Mouse (Mus musculus) heart, embryonic 14.5 days (tissue): Measurements from ENCODE around the gene Ncdn. TPM values are rescaled to one million over a fixed set of nuclear protein-coding genes. Genes with fewer than 3 reads are reported as not detected.

ENCODE experiments used
- ATAC-seq: fragments of 200-750 bp; cut with Nextera tagmentation; 2 replicates; pipeline ENCODE4 v1.8.0; 2017; ENCODE audit warnings: low read depth, moderate TSS enrichment; ENCODE audit not compliant: insufficient number of reproducible peaks, insufficient read depth, low FRiP score
- H3K27ac ChIP-seq, 2 experiments: fragments of 200-500 bp in 1 of 2; fragments of 300-500 bp in 1 of 2; sonication (generic) in 1 of 2; replicated peaks in 1 of 2; 2 replicates each; pipeline ENCODE4 v1.5.1; 2012 to 2014; ENCODE audit warnings: low read depth in 2 of 2, low read length in 2 of 2, control low read depth in 1 of 2, mild to moderate bottlenecking in 1 of 2, mixed read lengths in 1 of 2; ENCODE audit not compliant: control insufficient read depth in 1 of 2, insufficient read depth in 1 of 2
- H3K27me3 ChIP-seq: fragments of 300-500 bp; sonication (generic); 2 replicates; pipeline ENCODE4 v1.6.1; 2014; ENCODE audit warnings: mild to moderate bottlenecking, low read length, control low read depth; ENCODE audit not compliant: control insufficient read depth, insufficient read depth
- H3K36me3 ChIP-seq: fragments of 300-500 bp; sonication (generic); 2 replicates; pipeline ENCODE4 v1.6.1; 2014; ENCODE audit warnings: mild to moderate bottlenecking, control low read depth, low read length, mixed read lengths; ENCODE audit not compliant: control insufficient read depth, insufficient read depth
- H3K4me1 ChIP-seq, 2 experiments: fragments of 200-500 bp in 1 of 2; fragments of 300-500 bp in 1 of 2; sonication (generic) in 1 of 2; 2 replicates each; pipeline ENCODE4 v1.6.1; 2012 to 2014; ENCODE audit warnings: low read length in 2 of 2, control low read depth in 1 of 2, mixed read lengths in 1 of 2; ENCODE audit not compliant: control insufficient read depth in 2 of 2, insufficient read depth in 2 of 2
- H3K4me2 ChIP-seq: fragments of 300-500 bp; sonication (generic); 2 replicates; pipeline ENCODE4 v1.6.1; 2014; ENCODE audit warnings: mild to moderate bottlenecking, low read length
- H3K4me3 ChIP-seq, 2 experiments: fragments of 200-500 bp in 1 of 2; fragments of 300-500 bp in 1 of 2; sonication (generic) in 1 of 2; 2 replicates each; pipeline ENCODE4 v1.5.1; 2012 to 2014; ENCODE audit warnings: low read length in 2 of 2, mild to moderate bottlenecking in 2 of 2, control low read depth in 1 of 2, low read depth in 1 of 2, moderate library complexity in 1 of 2; ENCODE audit not compliant: control insufficient read depth in 1 of 2, insufficient read depth in 1 of 2
- H3K9ac ChIP-seq: fragments of 300-500 bp; sonication (generic); 2 replicates; pipeline ENCODE4 v1.6.1; 2014; ENCODE audit warnings: mild to moderate bottlenecking, low read length
- H3K9me3 ChIP-seq: fragments of 300-500 bp; sonication (generic); 2 replicates; pipeline ENCODE4 v1.6.1; 2016; ENCODE audit warnings: low read length, control low read depth; ENCODE audit not compliant: control insufficient read depth
- WGBS: fragments of 180-500 bp; shearing (Covaris S2); extraction: QIAGEN DNeasy Blood & Tissue Kit; methylation state at CpG from one replicate; pipeline ENCODE4 v1.1.7; 2014; 5-methylcytosine and 5-hydroxymethylcytosine counted together
- polyA plus RNA-seq: library from polyadenylated mRNA; unstranded; fragments of >200 nt; fragmentation: Nextera tagmentation; extraction: Ambion mirVana; gene quantifications from 2 replicates; pipeline ENCODE4 v1.2.1, GENCODE M21; 2014

Ncdn gene
- polyA plus RNA-seq, 1 experiment from 2014 or later = 20.2 TPM

- Histone ChIP-seq H3K36me3 (peaks cover 28% of the 10 kb centered on the region), H3K4me3 (peak overlapping the region; percentile 80 to 88), H3K4me1 (peaks cover 10 to 21% of the 10 kb centered on the region in 2 experiments; a peak in 3 of 4 replicates), H3K9me3 (no peaks in the 10 kb centered on the region), H3K9ac (peak overlapping the region; percentile 84), H3K4me2 (peak overlapping the region; percentile 96), H3K27ac (peak overlapping the region; percentile 39 to 92), H3K27me3 (no peaks in the 10 kb centered on the region)
- no peak for ATAC-seq
- 7% methylated on average over 13 of the region's 13 CpGs for WGBS
Observed at GRCm38 (mm10) chr4:126752024-126752607, 1.1 kb downstream of the Ncdn start.

- Histone ChIP-seq H3K27me3 (no peaks in the 10 kb centered on the region), H3K27ac (no peak overlapping the region), H3K9me3 (no peaks in the 10 kb centered on the region), H3K36me3 (peaks cover 34% of the 10 kb centered on the region), H3K4me3 (peak overlapping the region in 1 of 2 experiments; percentile 88; a peak in 2 of 4 replicates), H3K4me2 (peak overlapping the region; percentile 96), H3K4me1 (peaks cover 10 to 21% of the 10 kb centered on the region in 2 experiments; a peak in 3 of 4 replicates), H3K9ac (peak overlapping the region; percentile 84; the same call in 1 of the 2 replicates)
- 62% methylated on average over 10 of the region's 10 CpGs for WGBS
- ATAC-seq = no peak
Observed at GRCm38 (mm10) chr4:126751556-126752023, 1.6 kb downstream of the Ncdn start.

DNA sequence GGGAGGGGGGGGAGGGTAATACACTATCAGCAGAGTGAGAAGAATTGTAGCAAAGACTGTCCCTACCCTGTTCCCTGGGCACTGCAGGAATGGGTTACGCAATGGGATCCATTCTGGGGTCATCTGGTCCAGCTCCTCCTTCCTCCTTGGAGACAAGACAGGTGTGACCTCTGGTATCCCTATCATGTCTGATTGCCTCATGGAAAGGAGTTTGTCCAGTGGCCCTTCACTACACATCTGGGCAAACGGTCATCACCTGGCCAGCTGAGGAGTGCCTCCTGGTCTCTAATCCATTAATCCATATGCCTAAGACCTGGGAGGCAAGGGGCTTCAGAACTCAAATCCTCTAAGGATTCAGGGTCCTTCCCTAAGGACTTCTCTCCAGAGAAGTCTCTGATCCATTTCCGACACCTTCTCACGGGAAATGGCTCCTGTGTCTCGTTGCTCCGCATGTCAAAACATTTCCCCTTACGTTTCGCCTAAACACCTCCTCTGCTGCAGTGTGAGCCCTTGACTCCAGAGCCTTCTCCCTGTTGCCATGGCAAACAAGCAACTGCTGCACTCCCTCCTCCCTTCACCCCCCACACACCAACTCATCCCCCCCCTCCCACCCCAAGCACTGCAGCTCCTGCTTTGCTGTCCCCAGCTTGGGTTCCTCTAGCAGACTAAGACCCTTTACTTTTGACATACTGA lies 2.2 kb downstream of the Ncdn start:
- H3K4me2 ChIP-seq = no peak overlapping the region
- no peak for ATAC-seq
- H3K4me3 ChIP-seq = no peak overlapping the region
- H3K9me3 ChIP-seq = no peaks in the 10 kb centered on the region
- peaks cover 10 to 21% of the 10 kb centered on the region in 2 experiments; a peak in 3 of 4 replicates for H3K4me1 ChIP-seq
- H3K27ac ChIP-seq = no peak overlapping the region
- H3K27me3 ChIP-seq = no peaks in the 10 kb centered on the region
- H3K9ac ChIP-seq = no peak overlapping the region
- H3K36me3 ChIP-seq = peaks cover 39% of the 10 kb centered on the region
- 85% methylated on average over 8 of the region's 8 CpGs for WGBS

- no peak for ATAC-seq
- Histone ChIP-seq H3K27me3 (no peaks in the 10 kb centered on the region), H3K27ac (no peak overlapping the region), H3K4me2 (no peak overlapping the region), H3K36me3 (peaks cover 48% of the 10 kb centered on the region), H3K4me3 (no peak overlapping the region), H3K9ac (no peak overlapping the region), H3K4me1 (peaks cover 10 to 21% of the 10 kb centered on the region in 2 experiments; a peak in 3 of 4 replicates), H3K9me3 (no peaks in the 10 kb centered on the region)
- WGBS = 84% methylated on average over 26 of the region's 26 CpGs
Observed at GRCm38 (mm10) chr4:126750046-126750683, 3.1 kb downstream of the Ncdn start.

GRCm38 (mm10) chr4:126749553-126749952 lies 3.7 kb downstream of the Ncdn start:
- no peak overlapping the region for H3K4me3 ChIP-seq
- H3K36me3 ChIP-seq = peaks cover 54% of the 10 kb centered on the region
- no peaks in the 10 kb centered on the region for H3K27me3 ChIP-seq
- WGBS = 83% methylated on average over 11 of the region's 11 CpGs
- no peak overlapping the region for H3K4me2 ChIP-seq
- H3K4me1 ChIP-seq = peaks cover 10 to 18% of the 10 kb centered on the region in 2 experiments; a peak in 3 of 4 replicates
- no peaks in the 10 kb centered on the region for H3K9me3 ChIP-seq
- ATAC-seq = no peak
- H3K27ac ChIP-seq = no peak overlapping the region
- H3K9ac ChIP-seq = no peak overlapping the region

GRCm38 (mm10) chr4:126748381-126748780 lies 4.9 kb downstream of the Ncdn start:
- H3K4me1 ChIP-seq = peaks cover 7 to 14% of the 10 kb centered on the region in 2 experiments; a peak in 3 of 4 replicates
- H3K9me3 ChIP-seq = no peaks in the 10 kb centered on the region
- H3K27me3 ChIP-seq = no peaks in the 10 kb centered on the region
- H3K9ac ChIP-seq = no peak overlapping the region
- no peak overlapping the region for H3K27ac ChIP-seq
- WGBS = 97% methylated on average over 8 of the region's 8 CpGs
- peaks cover 58% of the 10 kb centered on the region for H3K36me3 ChIP-seq
- H3K4me2 ChIP-seq = no peak overlapping the region
- no peak overlapping the region for H3K4me3 ChIP-seq
- no peak for ATAC-seq

DNA sequence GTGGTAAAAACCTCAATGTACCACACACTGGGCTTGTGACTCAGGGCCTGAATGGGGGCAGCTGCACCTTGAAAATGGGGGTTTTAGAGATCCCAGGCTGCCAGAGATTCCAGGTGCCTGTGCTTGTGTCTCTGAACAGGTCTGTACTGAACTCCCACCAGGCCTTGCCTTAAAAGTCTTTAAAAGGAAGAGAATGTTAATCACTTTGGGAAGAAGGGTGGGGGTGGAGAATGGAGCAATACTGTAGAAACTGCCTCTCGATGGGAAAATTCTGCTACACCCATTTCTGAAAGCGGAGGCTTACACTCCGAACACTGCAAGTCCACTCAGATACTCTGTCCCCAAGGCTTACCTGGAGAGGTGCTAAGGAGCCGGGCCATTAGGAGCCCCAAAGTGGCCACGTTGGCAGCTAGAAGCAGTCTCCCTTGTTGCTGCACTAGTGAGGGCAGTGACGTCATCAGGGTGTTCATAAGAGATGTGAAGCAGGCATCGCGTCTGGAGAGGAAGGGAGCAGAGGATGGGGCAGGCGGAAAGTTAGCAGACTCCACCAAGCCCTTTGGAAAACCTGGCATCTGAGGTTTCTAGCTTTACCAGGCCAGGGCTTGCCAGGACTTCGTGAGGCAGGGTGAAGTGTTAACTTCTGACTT lies 6.9 kb downstream of the Ncdn start:
- peaks cover 0 to 6% of the 10 kb centered on the region in 2 experiments; a peak in 1 of 4 replicates for H3K4me1 ChIP-seq
- ATAC-seq = no peak
- H3K4me3 ChIP-seq = no peak overlapping the region
- 69% methylated on average over 10 of the region's 10 CpGs for WGBS
- no peaks in the 10 kb centered on the region for H3K9me3 ChIP-seq
- H3K27me3 ChIP-seq = no peaks in the 10 kb centered on the region
- no peak overlapping the region for H3K4me2 ChIP-seq
- no peak overlapping the region for H3K9ac ChIP-seq
- H3K36me3 ChIP-seq = peaks cover 58% of the 10 kb centered on the region
- no peak overlapping the region for H3K27ac ChIP-seq
